Mouse (Mus musculus) Muller cell, postnatal 12 days (primary cell): ENCODE results near the gene Epb41l3.

Source experiments
- DNase-seq: peaks from one replicate; pipeline ENCODE4 v3.0.0-alpha.2; 2015; ENCODE audit errors: inconsistent ontology term

The Epb41l3 gene

DNA sequence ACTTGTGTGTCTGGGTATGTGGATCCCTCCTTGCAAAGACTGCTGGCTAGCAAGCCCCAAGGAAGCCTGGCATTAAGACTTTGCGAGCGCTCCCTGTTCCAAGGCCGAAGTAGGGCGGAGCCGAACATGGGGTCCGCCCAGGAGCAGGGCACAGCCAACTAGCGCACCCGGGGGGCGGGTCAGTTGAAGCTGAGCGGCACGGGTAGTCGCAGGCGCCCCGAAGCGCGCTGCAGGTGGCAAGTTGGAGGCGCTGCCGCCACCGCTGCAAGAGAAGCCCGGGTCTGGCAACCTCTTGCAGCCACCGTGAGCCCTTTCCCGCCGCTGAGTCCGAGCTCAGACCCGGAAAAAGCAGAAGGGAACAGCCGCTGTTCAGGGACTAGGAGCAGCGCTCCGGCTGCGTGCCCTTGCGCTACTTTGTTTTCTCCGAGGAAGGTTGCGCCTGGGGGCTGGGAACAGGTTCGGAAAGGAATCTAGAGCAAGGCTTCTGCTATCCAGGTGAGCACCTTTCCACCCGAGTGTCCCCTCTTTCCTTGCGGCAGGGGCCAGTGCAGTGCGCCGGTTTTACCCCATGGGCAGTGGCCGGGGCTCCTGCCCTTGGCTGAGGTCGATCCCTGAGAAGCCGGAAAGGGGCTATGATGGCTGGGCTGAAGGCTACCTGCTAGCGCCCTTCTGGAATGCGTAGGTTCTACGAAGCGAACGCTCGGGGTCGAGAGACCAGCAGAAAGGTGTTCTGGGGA, at the start of gene Epb41l3:
Gene Epb41l3, plus strand, starts transcription at position 183 of the 737 bp plus-strand sequence.
- peak; percentile 86 for DNase-seq

- no peak for DNase-seq
Measured at GRCm38 (mm10) chr17:69038760-69039675, 36.5 kb upstream of the Epb41l3 start.

- DNase-seq = peak; percentile 81
Measured at GRCm38 (mm10) chr17:69041516-69041915, 34.0 kb upstream of the Epb41l3 start.

- DNase-seq = no peak
Measured at GRCm38 (mm10) chr17:69048826-69049225, 26.7 kb upstream of the Epb41l3 start.

DNA sequence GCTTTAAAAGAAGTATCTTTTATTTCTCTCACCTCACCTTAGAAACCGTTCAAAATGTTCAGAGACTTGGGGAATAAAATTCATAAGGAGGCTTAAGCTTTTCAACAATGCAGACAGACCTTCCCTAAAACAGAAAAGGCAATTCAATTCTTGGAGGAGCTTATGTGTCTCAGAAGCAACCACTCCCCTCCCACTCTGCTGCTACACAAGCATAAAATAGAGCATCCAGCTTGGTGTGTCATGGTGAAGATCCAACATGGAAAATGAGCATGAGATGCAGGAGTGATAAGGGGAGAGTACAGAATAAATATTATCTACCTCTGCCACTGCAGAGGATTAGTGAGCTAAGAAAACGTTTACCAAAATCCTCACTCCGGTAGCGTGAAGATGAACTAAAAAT, 21.5 kb upstream of the Epb41l3 start:
- no peak for DNase-seq

GRCm38 (mm10) chr17:69059760-69060159, 15.7 kb upstream of the Epb41l3 start:
- DNase-seq = no peak

GRCm38 (mm10) chr17:69060388-69060787, 15.1 kb upstream of the Epb41l3 start:
- no peak for DNase-seq

DNA sequence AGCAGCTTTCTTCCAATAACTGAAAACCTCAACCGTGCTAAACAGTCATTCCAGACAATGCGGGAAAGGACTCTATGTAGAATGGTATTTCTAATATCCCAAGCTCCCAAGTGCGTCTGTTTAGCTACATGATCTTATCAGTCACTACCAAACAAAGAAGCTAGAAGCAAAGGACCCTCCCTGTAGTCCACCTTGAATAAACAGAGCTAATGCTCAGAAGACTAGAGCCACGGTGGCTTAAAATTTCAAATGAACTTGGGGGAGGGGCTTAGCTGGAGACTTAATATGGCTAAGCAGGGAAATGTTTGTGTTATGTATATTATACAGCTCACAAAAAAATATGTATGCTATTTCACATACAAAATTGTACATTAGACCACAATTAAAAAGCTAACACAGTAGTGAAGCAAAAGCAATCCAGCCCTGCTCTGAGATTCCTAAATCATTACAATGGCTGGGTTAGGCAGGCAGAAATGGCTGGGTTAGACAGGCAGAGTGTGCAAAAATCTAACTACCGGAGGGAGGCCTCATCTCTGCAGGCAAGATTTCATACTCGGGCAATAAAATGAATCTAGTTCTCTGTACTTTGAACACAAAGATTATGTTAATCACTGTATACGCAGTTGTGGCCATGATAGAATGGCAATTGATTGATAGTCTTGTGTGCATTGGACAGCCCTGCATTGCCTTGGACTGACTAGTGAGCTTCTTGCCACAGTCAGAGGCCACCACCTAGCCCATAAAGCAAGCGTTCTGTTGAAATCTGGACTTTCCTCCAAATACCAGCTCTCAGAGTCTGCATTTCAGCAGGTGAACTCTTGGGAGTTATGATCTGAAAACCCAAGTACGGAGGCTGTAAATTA, 13.4 kb upstream of the Epb41l3 start:
- DNase-seq = no peak

- no peak for DNase-seq
Measured at GRCm38 (mm10) chr17:69067937-69068739, 7.3 kb upstream of the Epb41l3 start.

DNA sequence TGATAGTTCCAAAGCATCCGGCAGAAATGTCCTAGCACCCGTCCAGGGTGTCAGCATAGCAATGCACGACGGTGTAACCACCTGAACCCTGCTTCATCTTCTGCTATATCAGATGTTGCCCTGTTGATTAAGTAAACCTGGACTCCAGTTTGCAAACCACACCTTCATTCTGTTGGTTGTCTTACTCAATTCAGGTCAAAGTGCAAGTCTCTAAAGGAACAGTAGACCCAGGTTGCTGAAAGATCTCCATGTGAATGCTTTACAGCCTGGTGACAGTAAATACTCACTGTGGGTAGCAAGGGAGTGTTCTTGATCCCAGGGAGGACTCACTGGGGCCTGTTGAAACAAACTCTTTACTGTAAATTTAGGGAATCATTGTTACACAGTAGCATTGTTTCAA, 1.4 kb upstream of the Epb41l3 start:
- no peak for DNase-seq

DNA sequence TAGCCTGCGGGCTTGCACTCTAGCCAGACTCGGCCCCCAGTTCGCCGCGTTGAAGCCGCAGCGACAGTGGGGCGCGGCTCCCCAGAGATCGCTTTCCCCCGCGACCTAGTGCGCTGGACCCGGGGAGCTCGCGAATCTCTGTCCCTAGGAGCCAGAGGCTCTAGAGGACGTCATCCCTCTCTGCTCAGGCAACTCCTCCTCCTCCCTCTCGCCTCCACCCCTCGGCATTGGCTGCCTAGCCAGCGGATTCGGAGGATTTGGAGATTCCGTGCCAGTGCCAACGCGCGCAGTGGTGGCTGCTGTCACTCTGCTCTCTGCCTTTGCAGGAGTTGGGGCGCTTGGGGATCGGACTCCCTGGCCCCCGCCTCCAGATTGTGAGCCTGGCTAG, 749 bp downstream of the Epb41l3 start:
- DNase-seq = peak; percentile 71

- DNase-seq = no peak
Measured at GRCm38 (mm10) chr17:69076747-69077543, 1.5 kb downstream of the Epb41l3 start.

DNA sequence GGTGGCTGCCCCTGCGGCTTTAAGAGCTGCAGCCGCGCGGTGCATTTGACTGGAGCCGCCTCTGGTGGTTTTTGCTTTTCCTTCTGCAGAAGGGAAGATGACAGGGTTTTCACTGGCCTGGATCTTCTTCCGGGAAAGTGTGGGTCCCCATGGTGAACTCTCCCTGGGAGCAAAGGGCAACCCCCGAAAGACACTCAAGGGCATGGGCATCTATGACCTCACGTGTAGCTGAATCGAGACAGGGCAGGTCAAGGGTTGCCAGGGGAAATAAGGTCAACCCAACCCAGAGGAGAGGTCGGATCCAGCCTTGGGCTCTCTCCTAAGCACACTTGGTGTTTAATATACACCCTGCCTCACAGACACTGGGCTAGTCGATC, 2.0 kb downstream of the Epb41l3 start:
- DNase-seq = no peak

DNA sequence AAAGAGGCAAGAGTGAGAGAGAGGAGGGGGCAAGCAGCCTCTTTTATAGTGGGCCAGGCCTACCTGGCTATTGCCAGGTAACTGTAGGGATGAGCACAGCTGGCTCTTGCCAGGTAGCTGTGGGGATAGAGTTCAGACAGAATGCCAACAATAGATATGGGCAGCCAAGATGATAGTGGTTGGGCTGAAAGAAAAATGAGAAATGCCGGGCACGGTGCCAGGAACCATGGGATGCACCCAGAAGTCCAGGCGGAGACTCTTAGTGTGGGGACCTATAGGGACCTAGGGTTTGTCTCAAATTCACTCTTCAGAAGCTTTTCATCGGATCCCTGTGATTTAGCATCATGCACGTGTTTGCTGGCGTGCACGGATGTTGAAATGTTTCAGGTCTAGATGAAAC, 6.8 kb downstream of the Epb41l3 start:
- peak; percentile 27 for DNase-seq

GRCm38 (mm10) chr17:69091618-69092017, 16.1 kb downstream of the Epb41l3 start:
- no peak for DNase-seq

DNA sequence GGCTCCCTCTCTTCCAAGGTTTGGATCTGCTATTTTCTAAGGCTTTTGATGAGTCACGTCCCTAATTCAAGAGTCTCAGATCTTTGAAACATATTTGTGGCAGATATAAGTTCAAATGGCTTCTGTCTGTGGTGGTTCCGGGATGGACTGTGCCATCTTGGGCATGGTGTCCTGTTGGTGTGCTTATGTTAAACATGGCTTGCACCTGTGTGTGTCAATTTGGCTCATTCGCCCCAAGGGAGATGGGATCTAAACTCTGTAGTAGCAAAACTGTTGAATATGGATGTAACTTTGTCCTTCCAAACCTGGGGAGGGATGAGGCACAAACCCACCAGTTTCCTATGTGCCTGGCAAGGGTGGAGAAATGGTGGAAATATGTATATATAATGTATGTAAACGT, 21.6 kb downstream of the Epb41l3 start:
- DNase-seq = no peak

- no peak for DNase-seq
Measured at GRCm38 (mm10) chr17:69097955-69098354, 22.5 kb downstream of the Epb41l3 start.

GRCm38 (mm10) chr17:69103326-69103725, 27.8 kb downstream of the Epb41l3 start:
- DNase-seq = no peak

GRCm38 (mm10) chr17:69105035-69105798, 29.7 kb downstream of the Epb41l3 start:
- no peak for DNase-seq
